Mouse (Mus musculus) megakaryocyte, embryonic 14.5 days (primary cell): ENCODE data around the gene Arf1.

Experiments used
- FLI1 ChIP-seq: IDR thresholded peaks from 2 replicates; pipeline ENCODE4 v1.6.1; 2012; ENCODE audit warnings: low read length, inconsistent platforms, mixed read lengths
- GATA1 ChIP-seq: IDR thresholded peaks from 3 replicates; pipeline ENCODE4 v1.6.1; 2012; ENCODE audit warnings: mixed read lengths, low read length, inconsistent platforms, borderline replicate concordance

DNA sequence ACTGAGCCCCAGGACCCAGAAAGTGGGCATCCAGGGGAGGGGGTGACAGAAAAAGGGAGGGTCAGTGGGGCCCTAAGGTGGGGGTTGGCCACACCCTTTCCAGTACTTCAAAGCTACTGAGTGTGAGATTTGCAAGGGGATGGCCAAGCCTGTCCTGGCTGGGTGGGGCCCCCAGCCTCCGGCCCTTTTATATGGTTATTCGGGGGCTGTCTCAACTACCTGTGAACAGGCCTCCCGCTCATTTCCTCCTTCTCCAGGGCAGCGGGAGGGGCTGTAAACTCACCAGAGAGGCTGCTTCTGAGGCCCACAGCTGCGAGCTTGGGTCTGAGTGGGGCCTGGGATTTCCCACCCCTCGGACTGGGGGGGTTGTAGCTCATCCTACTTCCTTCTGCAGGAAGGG lies 15.8 kb upstream of the Arf1 start:
- TF ChIP-seq FLI1 = no peak
- TF ChIP-seq GATA1 = no peak
